Mouse (Mus musculus) cortical plate, adult 2 months (tissue): ENCODE results near the gene 2310033P09Rik.

ENCODE experiments used
- CTCF ChIP-seq: fragments of 200-500 bp; IDR thresholded peaks from 2 replicates; pipeline ENCODE4 v1.5.1; 2011; ENCODE audit warnings: mild to moderate bottlenecking, control low read depth, low read length; ENCODE audit not compliant: insufficient read depth; ENCODE audit errors: extremely low read depth
- POLR2A ChIP-seq: fragments of 200-500 bp; IDR thresholded peaks from 2 replicates; pipeline ENCODE4 v1.6.1; 2011; ENCODE audit warnings: mild to moderate bottlenecking, low read length, control low read depth; ENCODE audit not compliant: insufficient read depth; ENCODE audit errors: extremely low read depth

GRCm38 (mm10) chr11:59191231-59192058 lies 16.7 kb upstream of the 2310033P09Rik start:
- TF ChIP-seq POLR2A (peak; percentile 81), CTCF (no peak)
